Mouse (Mus musculus) liver, embryonic 13.5 days (tissue): ENCODE results near the gene Nit1. TPM values are rescaled to one million over a fixed set of nuclear protein-coding genes. Genes with fewer than 3 reads are reported as not detected.
A peak's percentile ranks its signal among the peaks of the same experiment; 100 is the strongest.
"Not testable (repeated sequence)": the region's sequence is repeated elsewhere in the genome, so short reads cannot be mapped to it uniquely, and the experiment has no call there.

ENCODE experiments used
- ATAC-seq: fragments of 200-750 bp; cut with Nextera tagmentation; 2 replicates; pipeline ENCODE4 v1.8.0; 2017; ENCODE audit warnings: low read depth, mild to moderate bottlenecking, moderate number of reproducible peaks, moderate library complexity
- DNase-seq: peaks from one replicate; pipeline ENCODE4 v3.0.0; 2022
- H3K27ac ChIP-seq: fragments of 300-500 bp; sonication (generic); 2 replicates; pipeline ENCODE4 v1.5.1; 2015; ENCODE audit warnings: moderate library complexity, mild to moderate bottlenecking, inconsistent platforms
- H3K27me3 ChIP-seq: fragments of 300-500 bp; sonication (generic); 2 replicates; pipeline ENCODE4 v1.6.1; 2015; ENCODE audit warnings: mild to moderate bottlenecking, inconsistent platforms
- H3K36me3 ChIP-seq: fragments of 300-500 bp; sonication (generic); 2 replicates; pipeline ENCODE4 v1.6.1; 2015; ENCODE audit warnings: mild to moderate bottlenecking, inconsistent platforms
- H3K4me1 ChIP-seq: fragments of 300-500 bp; sonication (generic); replicated peaks from 2 replicates; pipeline ENCODE4 v1.6.1; 2015; ENCODE audit warnings: inconsistent platforms
- H3K4me2 ChIP-seq: fragments of 300-500 bp; sonication (generic); 2 replicates; pipeline ENCODE4 v1.6.1; 2015; ENCODE audit warnings: inconsistent platforms, mild to moderate bottlenecking, moderate library complexity
- H3K4me3 ChIP-seq: fragments of 300-500 bp; sonication (generic); replicated peaks from 2 replicates; pipeline ENCODE4 v1.5.1; 2015; ENCODE audit warnings: mild to moderate bottlenecking, inconsistent platforms
- H3K9ac ChIP-seq: fragments of 300-500 bp; sonication (generic); 2 replicates; pipeline ENCODE4 v1.6.1; 2015; ENCODE audit warnings: mild to moderate bottlenecking, inconsistent platforms
- H3K9me3 ChIP-seq: fragments of 300-500 bp; sonication (generic); replicated peaks from 2 replicates; pipeline ENCODE4 v1.6.1; 2016; ENCODE audit warnings: inconsistent platforms
- WGBS: fragments of 180-500 bp; shearing (Covaris S2); methylation state at CpG from one replicate; pipeline ENCODE4 v1.1.7; 2015; ENCODE audit not compliant: insufficient replicate concordance; 5-methylcytosine and 5-hydroxymethylcytosine counted together
- polyA plus RNA-seq: library from polyadenylated mRNA; unstranded; fragments of >200 nt; fragmentation: Nextera tagmentation; extraction: Ambion mirVana; gene quantifications from 2 replicates; pipeline ENCODE4 v1.2.1, GENCODE M21; 2015

Gene Nit1
- polyA plus RNA-seq, 1 experiment from 2014 or later, result 24.1 TPM

DNA sequence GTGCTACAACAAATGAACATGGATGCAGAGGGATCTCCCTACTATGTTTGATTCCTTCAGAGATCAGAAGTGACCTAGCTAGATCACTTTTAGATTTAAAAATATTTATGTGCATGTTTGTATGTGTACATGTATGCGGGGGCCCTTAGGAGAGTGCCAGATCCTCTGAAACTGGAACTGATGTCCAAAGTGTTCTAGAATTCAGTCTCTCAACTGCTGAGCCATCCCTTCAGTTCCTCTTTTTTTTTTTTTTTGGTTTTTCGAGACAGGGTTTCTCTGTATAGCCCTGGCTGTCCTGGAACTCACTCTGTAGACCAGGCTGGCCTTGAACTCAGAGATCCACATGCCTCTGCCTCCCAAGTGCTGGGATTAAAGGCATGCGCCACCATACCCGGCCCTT is 18.9 kb downstream of the Nit1 start:
- H3K4me2 ChIP-seq, result peak overlapping the region; percentile 87; the same call in 1 of the 2 replicates

DNA sequence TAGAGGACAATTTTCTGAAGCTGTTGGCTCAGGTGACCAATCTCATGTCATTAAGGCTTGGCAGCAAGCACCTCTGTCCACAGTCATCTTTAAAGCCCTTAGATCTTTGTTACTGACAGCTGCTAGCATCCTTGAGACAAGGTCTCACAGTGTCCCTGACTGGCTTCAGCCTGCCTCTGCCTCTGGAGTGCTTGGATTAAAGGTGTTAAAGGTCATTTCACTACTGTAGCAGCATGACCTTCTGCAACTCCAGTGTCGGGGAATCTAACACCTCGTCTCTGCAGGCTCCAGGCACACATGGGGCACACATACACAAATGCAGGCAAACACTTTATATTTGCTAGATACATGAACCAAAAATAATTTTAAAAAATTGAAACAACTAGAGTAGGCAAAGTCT is 19.9 kb downstream of the Nit1 start:
- Histone ChIP-seq H3K4me2 (no peak overlapping the region), H3K36me3 (no peaks in the 10 kb centered on the region), H3K4me1 (peaks cover 29% of the 10 kb centered on the region), H3K27me3 (no peaks in the 10 kb centered on the region), H3K9me3 (no peaks in the 10 kb centered on the region), H3K4me3 (no peak overlapping the region), H3K9ac (no peak overlapping the region), H3K27ac (no peak overlapping the region)
- ATAC-seq (no peak), DNase-seq (no peak)
- 90% methylated on average over 2 of the region's 2 CpGs for WGBS

More for the DNA sequence above, 18.9 kb downstream of the Nit1 start:
- H3K4me1 ChIP-seq, result peaks cover 37% of the 10 kb centered on the region
- not testable (repeated sequence) for H3K27ac ChIP-seq, H3K27me3 ChIP-seq, H3K9me3 ChIP-seq, DNase-seq, H3K36me3 ChIP-seq, H3K9ac ChIP-seq, H3K4me3 ChIP-seq, ATAC-seq
- 61% methylated on average over 4 of the region's 4 CpGs for WGBS

DNA sequence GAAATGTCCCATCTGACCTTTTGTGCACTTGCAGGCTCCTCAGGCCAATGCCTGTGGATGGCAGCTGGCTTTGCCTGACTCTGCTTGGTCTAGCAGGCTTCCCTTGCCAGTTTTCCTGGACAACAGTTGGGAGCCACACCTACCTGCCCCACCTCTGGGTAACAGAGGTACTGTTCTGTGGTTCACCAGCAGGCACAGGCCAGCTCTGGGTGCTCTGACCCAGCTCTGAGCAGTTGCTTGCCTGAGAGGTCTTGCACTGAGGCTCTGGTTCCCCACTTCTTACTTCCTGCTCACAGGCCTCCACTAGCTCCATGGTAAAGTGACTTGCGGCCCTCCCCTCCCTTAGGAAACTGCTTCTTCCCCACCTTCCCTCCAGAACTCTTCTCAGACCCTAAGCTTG is 23.4 kb downstream of the Nit1 start:
- Histone ChIP-seq H3K27ac (no peak overlapping the region; the same call in 1 of the 2 replicates), H3K4me2 (no peak overlapping the region), H3K4me1 (peaks cover 8% of the 10 kb centered on the region), H3K4me3 (no peak overlapping the region), H3K27me3 (no peaks in the 10 kb centered on the region), H3K36me3 (no peaks in the 10 kb centered on the region), H3K9me3 (no peaks in the 10 kb centered on the region), H3K9ac (0 out of 2 replicates have a peak overlapping the region, but pooled peaks have one; percentile 20)
- peak; percentile 43; the same call in 1 of the 2 replicates for ATAC-seq
- no peak for DNase-seq
- WGBS, result 67% methylated on average over 1 of the region's 1 CpGs

DNA sequence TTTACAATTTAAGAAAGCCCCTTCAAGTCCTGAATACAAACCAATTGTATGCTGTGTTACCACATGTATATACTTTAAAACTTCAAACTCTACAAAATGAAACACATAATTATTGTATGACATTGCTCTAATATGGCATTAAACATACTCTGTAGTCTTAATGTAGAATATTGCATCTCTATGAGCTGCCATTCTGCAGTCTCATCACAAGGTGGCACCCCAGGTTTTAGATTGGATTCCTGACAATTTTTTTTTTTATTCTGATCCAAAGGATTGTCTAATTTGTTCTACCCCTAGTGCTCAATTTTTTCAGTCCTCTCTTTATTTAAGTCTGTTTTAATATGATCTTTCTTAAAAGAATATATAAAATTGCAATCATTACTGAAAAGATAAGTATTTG is 24.0 kb downstream of the Nit1 start:
- DNase-seq, result no peak

DNA sequence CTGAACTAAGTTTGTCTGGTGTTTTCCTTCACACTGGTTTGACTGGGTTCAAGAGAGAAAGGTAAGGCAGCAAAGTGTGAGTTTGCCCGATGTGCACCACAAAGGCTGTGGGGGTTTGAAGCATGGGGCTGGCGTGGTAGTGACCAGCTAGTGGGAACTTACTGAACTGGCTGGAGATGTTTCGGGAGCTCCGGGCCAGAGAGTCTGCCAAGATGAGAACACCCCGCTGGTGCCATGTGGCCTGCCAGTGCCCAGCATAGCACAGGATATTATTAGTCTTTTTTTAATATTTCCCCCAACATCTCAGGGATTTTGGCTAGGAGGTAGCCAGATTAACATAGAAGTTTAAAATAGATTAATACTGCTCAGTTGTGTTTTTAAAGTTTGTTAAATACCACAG is 25.3 kb downstream of the Nit1 start:
- Histone ChIP-seq H3K4me1 (peaks cover 6% of the 10 kb centered on the region), H3K9ac (no peak overlapping the region), H3K36me3 (no peaks in the 10 kb centered on the region), H3K4me3 (no peak overlapping the region), H3K9me3 (0 out of 2 replicates have a peak, but pooled peaks cover 2% of the 10 kb centered on the region), H3K27me3 (no peaks in the 10 kb centered on the region), H3K27ac (no peak overlapping the region), H3K4me2 (no peak overlapping the region)
- DNase-seq, result no peak
- WGBS, result 46% methylated on average over 5 of the region's 5 CpGs
- no peak for ATAC-seq

More for the DNA sequence above, 24.0 kb downstream of the Nit1 start:
- Histone ChIP-seq H3K4me2 (no peak overlapping the region), H3K4me3 (no peak overlapping the region), H3K9ac (no peak overlapping the region), H3K9me3 (no peaks in the 10 kb centered on the region), H3K36me3 (no peaks in the 10 kb centered on the region), H3K27me3 (no peaks in the 10 kb centered on the region), H3K27ac (no peak overlapping the region), H3K4me1 (peaks cover 6% of the 10 kb centered on the region)
- no peak for ATAC-seq

DNA sequence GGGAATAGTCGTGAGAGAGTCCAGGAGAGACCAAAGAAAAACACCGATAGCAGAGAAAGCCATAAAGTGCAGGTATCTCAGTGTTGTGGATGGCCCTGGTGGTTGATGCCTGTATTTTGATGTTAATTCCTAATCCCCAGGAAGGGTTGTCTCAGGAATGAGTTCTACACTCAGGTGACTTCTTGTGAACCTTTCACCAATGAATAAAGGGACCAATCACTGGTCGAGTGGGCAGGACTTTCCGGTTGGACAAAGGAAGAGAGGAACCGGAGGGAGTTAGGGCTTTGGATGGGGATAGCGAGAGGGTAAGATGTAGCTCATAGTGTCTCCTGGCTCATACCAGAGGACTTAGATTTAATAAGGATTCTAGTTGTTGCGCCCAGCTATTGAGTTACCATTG is 25.7 kb downstream of the Nit1 start:
- Histone ChIP-seq H3K4me1 (peaks cover 6% of the 10 kb centered on the region), H3K36me3 (no peaks in the 10 kb centered on the region), H3K4me2 (no peak overlapping the region), H3K27me3 (no peaks in the 10 kb centered on the region), H3K9ac (no peak overlapping the region), H3K9me3 (0 out of 2 replicates have a peak, but pooled peaks cover 2% of the 10 kb centered on the region), H3K27ac (no peak overlapping the region), H3K4me3 (no peak overlapping the region)
- no peak for DNase-seq
- WGBS, result 35% methylated on average over 7 of the region's 7 CpGs
- no peak for ATAC-seq

DNA sequence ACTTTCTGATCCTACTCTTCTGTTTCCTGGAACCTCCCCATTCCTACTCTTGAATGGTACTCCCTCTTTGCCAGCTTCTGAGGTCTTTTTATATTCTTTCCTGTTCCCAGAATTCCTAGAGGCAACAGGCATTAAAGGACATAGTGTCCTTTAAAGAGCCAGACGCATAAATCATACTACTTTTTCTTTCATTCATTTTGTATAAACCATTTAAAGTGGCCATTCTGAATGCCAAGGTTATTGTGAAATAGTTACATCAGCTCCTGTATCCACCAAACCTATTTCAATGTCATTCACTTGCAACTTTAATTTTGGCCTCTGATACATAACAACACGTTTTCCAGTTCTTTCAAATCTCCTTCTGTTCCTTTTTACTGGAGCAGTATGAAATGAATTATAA is 36.1 kb downstream of the Nit1 start:
- no peaks in the 10 kb centered on the region; the same call in 1 of the 2 replicates for H3K4me1 ChIP-seq
- no peak overlapping the region for H3K9ac ChIP-seq
- no peak overlapping the region for H3K4me2 ChIP-seq
- no peak for ATAC-seq
- H3K36me3 ChIP-seq, result no peaks in the 10 kb centered on the region
- no peak overlapping the region for H3K27ac ChIP-seq
- 42% methylated on average over 2 of the region's 2 CpGs for WGBS
- peaks cover 6% of the 10 kb centered on the region; the same call in 1 of the 2 replicates for H3K27me3 ChIP-seq
- no peaks in the 10 kb centered on the region for H3K9me3 ChIP-seq
- DNase-seq, result no peak
- H3K4me3 ChIP-seq, result no peak overlapping the region

DNA sequence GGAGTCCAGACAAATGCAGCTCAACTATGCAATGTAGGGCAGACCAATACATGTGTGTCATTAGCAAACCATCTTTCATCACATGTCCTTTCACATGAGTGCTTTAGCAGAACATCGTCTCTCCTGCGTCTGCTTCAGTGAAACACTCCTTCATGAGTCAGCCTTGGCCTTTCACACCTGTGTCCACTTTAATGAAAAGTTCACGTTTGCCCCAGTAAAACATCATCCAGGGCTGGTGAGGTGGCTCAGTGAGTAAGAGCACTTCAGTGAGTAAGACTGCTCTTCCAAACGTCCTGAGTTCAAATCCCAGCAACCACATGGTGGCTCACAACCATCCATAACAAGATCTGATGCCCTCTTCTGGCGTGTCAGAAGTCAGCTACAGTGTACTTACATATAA is 39.3 kb downstream of the Nit1 start:
- H3K36me3 ChIP-seq, H3K9me3 ChIP-seq, H3K4me3 ChIP-seq, ATAC-seq, H3K4me2 ChIP-seq, DNase-seq, H3K9ac ChIP-seq, H3K27ac ChIP-seq, H3K27me3 ChIP-seq, H3K4me1 ChIP-seq: not testable (repeated sequence)
- 60% methylated on average over 5 of the region's 5 CpGs for WGBS

DNA sequence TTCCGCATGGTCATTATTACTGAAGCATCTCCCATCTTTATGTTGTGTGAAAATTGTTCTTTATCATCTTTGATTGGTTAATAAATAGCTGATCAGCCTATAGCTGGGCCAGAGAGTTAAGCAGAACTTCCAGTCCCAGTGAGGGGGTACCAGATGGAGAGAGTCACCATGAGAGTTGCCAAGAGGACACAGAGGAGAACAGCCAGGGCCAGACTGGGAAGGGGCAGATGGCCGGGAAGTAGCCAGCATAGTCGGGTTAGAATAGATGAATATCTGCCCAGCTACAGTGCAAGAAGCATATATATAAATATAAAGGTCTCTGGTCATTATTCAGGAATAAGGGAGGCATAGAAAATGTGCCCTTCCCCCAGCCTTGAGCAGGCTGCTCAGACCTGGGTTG is 47.2 kb downstream of the Nit1 start:
- Histone ChIP-seq H3K36me3 (no peaks in the 10 kb centered on the region), H3K27ac (no peak overlapping the region), H3K4me1 (peaks cover 10% of the 10 kb centered on the region), H3K4me2 (no peak overlapping the region), H3K9ac (no peak overlapping the region), H3K4me3 (no peak overlapping the region), H3K27me3 (peaks cover 40% of the 10 kb centered on the region), H3K9me3 (no peaks in the 10 kb centered on the region)
- 46% methylated on average over 3 of the region's 3 CpGs for WGBS
- DNase-seq, result no peak
- ATAC-seq, result no peak

DNA sequence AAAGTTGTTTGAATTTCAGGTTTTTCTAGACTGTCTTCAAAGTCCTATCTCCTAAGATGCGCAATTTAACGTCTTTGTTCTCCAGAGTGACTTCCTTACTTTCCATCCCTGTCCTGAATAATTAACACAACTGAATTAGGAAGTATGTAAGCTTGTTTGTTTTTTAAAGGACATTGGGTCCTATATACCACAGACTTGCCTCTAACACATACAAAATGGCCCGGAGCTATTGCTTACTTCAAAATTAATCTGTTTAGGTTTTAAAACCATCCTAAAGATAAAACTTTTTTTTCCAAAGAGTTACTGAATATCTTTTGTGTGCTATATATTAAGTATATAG is 50.4 kb downstream of the Nit1 start:
- DNase-seq (no peak), ATAC-seq (no peak)
- Histone ChIP-seq H3K4me1 (peaks cover 34% of the 10 kb centered on the region), H3K36me3 (peaks cover 6% of the 10 kb centered on the region), H3K27me3 (peaks cover 36% of the 10 kb centered on the region), H3K4me3 (peak overlapping the region; percentile 79), H3K9me3 (no peaks in the 10 kb centered on the region), H3K27ac (peak overlapping the region; percentile 87; the same call in 1 of the 2 replicates), H3K9ac (peak overlapping the region; percentile 84), H3K4me2 (peak overlapping the region; percentile 63)
- 6% methylated on average over 3 of the region's 3 CpGs for WGBS

DNA sequence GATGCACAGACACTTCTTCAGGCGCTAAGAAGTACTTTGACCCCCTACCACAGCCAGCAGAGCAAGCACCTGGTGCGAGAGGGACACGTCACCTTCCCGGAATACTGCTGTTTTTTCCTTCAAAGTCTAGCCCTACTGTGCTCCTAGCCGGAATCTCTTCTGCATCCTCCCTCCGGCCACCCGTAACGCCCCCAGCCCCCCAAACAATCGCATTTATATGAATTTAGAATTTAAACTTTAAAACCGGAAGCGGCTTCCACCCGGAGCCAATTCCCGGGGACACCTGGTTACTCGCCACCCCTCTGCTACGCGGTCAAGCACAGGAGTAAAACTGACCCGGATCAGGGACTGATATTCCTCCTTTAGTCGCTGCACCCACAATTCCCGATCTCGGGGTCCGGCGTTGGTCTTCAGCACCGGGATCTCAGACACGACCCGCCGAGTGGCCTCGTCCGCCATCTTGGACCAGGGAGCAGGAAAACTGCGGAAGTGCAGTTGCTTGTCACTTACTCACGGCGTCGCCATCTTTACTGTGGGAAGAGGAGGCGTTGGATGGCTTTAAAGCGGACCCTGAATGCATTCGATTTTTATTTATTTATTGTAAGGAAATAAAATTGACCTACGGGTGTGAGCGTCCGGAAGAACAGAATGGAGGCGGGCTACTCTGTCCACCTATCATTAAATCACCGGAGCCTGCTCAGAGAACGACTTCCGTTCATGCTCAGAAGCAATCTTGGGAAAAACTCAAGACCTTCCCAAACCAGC is 51.0 kb downstream of the Nit1 start, which contains the start of gene Ufc1:
Gene Ufc1 (minus strand): TSS at position 727 of the 765 bp plus-strand sequence.
- ATAC-seq (peak; percentile 73), DNase-seq (peak; percentile 74)
- H3K27ac ChIP-seq, result peak within 1 kb of the TSS; percentile 87
- H3K4me2 ChIP-seq, result peak within 1 kb of the TSS; percentile 63
- H3K9ac ChIP-seq, result peak within 1 kb of the TSS; percentile 84
- peaks cover 34% of the 10 kb centered on the region for H3K4me1 ChIP-seq
- no peaks in the 10 kb centered on the region for H3K9me3 ChIP-seq
- peaks cover 36% of the 10 kb centered on the region for H3K27me3 ChIP-seq
- WGBS, result under 1% methylated on average over 42 of the region's 42 CpGs
- peaks cover 11% of the 10 kb centered on the region for H3K36me3 ChIP-seq
- peak within 1 kb of the TSS; percentile 79 for H3K4me3 ChIP-seq

DNA sequence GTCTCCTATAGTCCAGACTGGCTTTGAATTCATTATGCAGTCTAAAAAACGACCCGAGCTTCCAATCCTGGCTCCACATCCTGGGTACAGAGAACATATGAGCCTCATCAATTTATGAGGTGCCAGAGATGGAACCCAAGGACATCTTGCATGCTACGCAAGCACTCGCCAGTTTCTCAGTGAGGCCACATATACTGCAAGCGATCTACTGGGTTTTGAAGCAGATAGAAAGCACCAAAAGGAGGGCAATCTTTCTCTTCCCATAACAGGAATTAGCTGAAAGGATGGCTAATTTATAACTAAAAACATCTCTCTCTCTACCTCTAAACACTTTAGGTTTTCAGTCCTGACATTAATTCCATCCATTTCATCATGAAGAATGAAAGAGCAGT is 51.5 kb downstream of the Nit1 start:
- DNase-seq, result no peak
- Histone ChIP-seq H3K9ac (peak overlapping the region; percentile 84), H3K36me3 (peaks cover 17% of the 10 kb centered on the region), H3K4me2 (peak overlapping the region; percentile 63), H3K27ac (peak overlapping the region; percentile 87), H3K4me1 (peaks cover 37% of the 10 kb centered on the region), H3K9me3 (no peaks in the 10 kb centered on the region), H3K27me3 (peaks cover 35% of the 10 kb centered on the region), H3K4me3 (peak overlapping the region; percentile 79)
- ATAC-seq, result no peak
- 38% methylated on average over 5 of the region's 5 CpGs for WGBS
